ENCODE assay signal across 8 mouse cellular contexts in the genomic region with DNA sequence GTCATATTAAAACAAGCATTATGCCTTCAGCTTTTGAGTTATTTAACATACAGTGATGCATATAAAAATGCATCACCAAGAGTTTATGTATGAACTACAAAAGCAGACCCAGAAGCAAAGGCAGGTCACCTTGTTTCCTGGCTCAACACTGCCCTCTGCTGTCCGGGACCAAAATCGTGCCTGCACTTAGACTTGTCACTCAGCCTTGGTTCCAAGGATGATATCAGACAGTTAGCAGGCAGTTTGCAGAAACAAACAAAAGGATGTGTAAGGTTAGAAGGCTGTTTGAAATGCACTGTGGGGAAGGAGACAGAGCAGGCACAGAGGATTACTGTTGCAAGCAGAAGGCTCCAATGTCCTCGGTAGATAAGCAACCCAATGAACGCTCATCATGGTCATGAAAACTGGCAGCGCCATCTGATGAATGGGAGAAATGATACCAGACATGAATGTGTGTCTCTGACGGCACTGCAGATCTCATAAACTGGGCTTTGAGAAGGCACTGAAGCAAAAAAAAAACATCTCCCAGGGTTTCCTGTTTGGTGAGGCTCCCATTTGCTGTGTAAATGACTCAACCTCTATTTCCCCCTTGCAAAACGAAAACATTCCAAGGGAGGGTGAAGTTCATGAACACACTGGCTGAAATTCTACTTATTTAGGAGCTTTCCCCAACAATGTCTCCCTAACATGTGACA.
DNase-seq lines count a peak whose midpoint lies in the region; ATAC-seq lines count a peak whose summit lies in the region.

No protein-coding gene starts in this region.

- no peaks in the 10 kb centered on the region for H3K36me3 ChIP-seq in liver, embryonic 12.5 days
- no peaks in the 10 kb centered on the region for H3K36me3 ChIP-seq in stomach, embryonic 16.5 days (ENCODE audit: control insufficient read depth, insufficient read depth, low read length)

- no peak overlapping the region for H3K9ac ChIP-seq in liver, embryonic 12.5 days
- H3K9ac ChIP-seq in stomach, embryonic 16.5 days (ENCODE audit: low read length): no peak overlapping the region

- DNase-seq in 3T3-L1 (ENCODE audit: low read depth, low spot score): peak; percentile 98
- DNase-seq in adrenal gland, postnatal 10 days: peak; percentile 93
- peak; percentile 77 for DNase-seq in embryo, embryonic 9.5 days (ENCODE audit: extremely low spot score)
- peak; percentile 78 to 92 for DNase-seq in heart, adult 18-20 months
- peak; percentile 90 for DNase-seq in kidney, postnatal 10 days
- peak; percentile 86 for DNase-seq in neural tube, embryonic 10.5 days (ENCODE audit: extremely low spot score, low spot score)

- peak; percentile 66 for ATAC-seq in liver, embryonic 12.5 days
- ATAC-seq in stomach, embryonic 16.5 days (ENCODE audit: insufficient read depth, low FRiP score): no peak

- H3K27ac ChIP-seq in liver, embryonic 12.5 days: peak overlapping the region; percentile 27; the same call in 1 of the 2 replicates
- peak overlapping the region; percentile 23 for H3K27ac ChIP-seq in stomach, embryonic 16.5 days (ENCODE audit: low read length)

- 25% methylated on average over 7 of the region's 7 CpGs for WGBS in liver, embryonic 12.5 days (ENCODE audit: insufficient replicate concordance)
- 38% methylated on average over 7 of the region's 7 CpGs for WGBS in stomach, embryonic 16.5 days

- no peaks in the 10 kb centered on the region for H3K9me3 ChIP-seq in liver, embryonic 12.5 days (replicated peaks)
- no peaks in the 10 kb centered on the region for H3K9me3 ChIP-seq in stomach, embryonic 16.5 days (replicated peaks; ENCODE audit: control insufficient read depth, low read length)

- no peak overlapping the region; the same call in 1 of the 2 replicates for H3K4me2 ChIP-seq in liver, embryonic 12.5 days
- no peak overlapping the region for H3K4me2 ChIP-seq in stomach, embryonic 16.5 days (ENCODE audit: low read depth, low read length)

- no peak overlapping the region for H3K4me3 ChIP-seq in liver, embryonic 12.5 days
- H3K4me3 ChIP-seq in stomach, embryonic 16.5 days (replicated peaks; ENCODE audit: low read length): no peak overlapping the region

- no peaks in the 10 kb centered on the region for H3K27me3 ChIP-seq in liver, embryonic 12.5 days (replicated peaks)
- no peaks in the 10 kb centered on the region for H3K27me3 ChIP-seq in stomach, embryonic 16.5 days (ENCODE audit: control insufficient read depth, insufficient read depth, low read length)

- peaks cover 18% of the 10 kb centered on the region for H3K4me1 ChIP-seq in liver, embryonic 12.5 days
- H3K4me1 ChIP-seq in stomach, embryonic 16.5 days (ENCODE audit: control insufficient read depth, insufficient read depth, low read length): peaks cover 23% of the 10 kb centered on the region
